Mouse (Mus musculus) inflammation-experienced regulatory T-cells, adult 16 weeks (primary cell): ENCODE measurements around the gene Gm10719. TPM values are rescaled to one million over a fixed set of nuclear protein-coding genes. Genes with fewer than 3 reads are reported as not detected.

Experiments used
- polyA plus RNA-seq: library from polyadenylated mRNA; unstranded; fragments of 100-300 nt; shearing (Covaris generic); gene quantifications from one replicate; pipeline ENCODE4 v1.2.1, GENCODE M21; 2017

Gm10719 gene
- polyA plus RNA-seq = 3.4 TPM

GRCm38 (mm10) chr9:3017108-3017507 is at the start of gene Gm10719:
Gene Gm10719, plus strand, starts transcription at chr9:3017408.

GRCm38 (mm10) chr9:3000445-3000972 is 16.7 kb upstream of the Gm10719 start, which contains the start of gene Gm10722:
Gene Gm10722, plus strand, starts transcription at chr9:3000922.

DNA sequence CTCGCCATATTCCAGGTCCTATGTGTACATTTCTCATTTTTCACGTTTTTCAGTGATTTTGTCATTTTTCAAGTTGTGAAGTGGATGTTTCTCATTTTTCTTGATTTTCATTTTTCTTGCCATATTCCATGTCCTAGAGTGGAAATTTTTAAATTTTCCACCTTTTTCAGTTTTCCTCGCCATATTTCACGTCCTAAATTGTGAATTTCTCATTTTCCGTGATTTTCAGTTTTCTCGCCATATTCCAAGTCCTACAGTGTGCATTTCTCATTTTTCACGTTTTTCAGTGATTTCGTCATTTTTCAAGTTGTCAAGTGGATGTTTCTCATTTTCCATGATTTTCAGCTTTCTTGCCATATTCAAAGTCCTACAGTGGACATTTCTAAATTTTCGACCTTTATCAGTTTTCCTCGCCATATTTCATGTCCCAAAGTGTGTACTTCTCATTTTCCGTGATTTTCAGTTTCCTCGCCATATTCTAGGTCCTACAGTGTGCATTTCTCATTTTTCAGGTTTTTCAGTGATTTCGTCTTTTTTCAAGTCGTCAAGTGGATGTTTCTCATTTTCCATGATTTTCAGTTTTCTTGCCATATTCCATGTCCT is 14.3 kb upstream of the Gm10719 start, which contains the start of gene Gm11168:
Gene Gm11168, plus strand, starts transcription at position 553 of the 603 bp plus-strand sequence.

GRCm38 (mm10) chr9:3012733-3013279 is 4.4 kb upstream of the Gm10719 start, which contains the start of gene Gm10721:
Gene Gm10721, plus strand, starts transcription at chr9:3013140.

DNA sequence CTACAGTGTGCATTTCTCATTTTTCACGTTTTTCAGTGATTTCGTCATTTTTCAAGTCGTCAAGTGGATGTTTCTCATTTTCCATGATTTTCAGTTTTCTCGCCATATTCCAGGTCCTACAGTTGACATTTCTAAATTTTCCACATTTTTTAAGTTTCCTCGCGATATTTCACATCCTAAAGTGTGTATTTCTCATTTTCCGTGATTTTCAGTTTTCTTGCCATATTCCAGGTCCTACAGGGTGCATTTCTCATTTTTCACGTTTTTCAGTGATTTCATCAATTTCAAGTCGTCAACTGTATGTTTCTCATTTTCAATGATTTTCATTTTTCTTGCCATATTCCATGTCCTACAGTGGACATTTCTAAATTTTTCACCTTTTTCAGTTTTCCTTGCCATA is 1.9 kb upstream of the Gm10719 start, which contains the start of gene Gm10720:
Gene Gm10720, plus strand, starts transcription at position 301 of the 400 bp plus-strand sequence.

GRCm38 (mm10) chr9:3023312-3023984 is 6.2 kb downstream of the Gm10719 start, which contains the start of gene Gm10718:
Gene Gm10718, plus strand, starts transcription at chr9:3023547.

GRCm38 (mm10) chr9:3024912-3025467 is 7.8 kb downstream of the Gm10719 start, which contains the start of gene Gm10717:
Gene Gm10717, plus strand, starts transcription at chr9:3025417.

DNA sequence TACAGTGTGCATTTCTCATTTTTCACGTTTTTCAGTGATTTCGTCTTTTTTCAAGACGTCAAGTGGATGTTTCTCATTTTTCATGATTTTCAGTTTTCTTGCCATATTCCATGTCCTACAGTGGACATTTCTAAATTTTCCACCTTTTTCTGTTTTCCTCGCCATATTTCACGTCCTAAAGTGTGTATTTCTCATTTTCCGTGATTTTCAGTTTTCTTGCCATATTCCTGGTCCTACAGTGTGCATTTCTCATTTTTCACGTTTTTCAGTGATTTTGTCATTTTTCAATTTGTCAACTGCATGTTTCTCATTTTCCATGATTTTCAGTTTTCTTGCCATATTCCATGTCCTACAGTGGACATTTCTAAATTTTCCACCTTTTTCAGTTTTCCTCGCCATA is 17.1 kb downstream of the Gm10719 start, which contains the start of gene Gm17535:
Gene Gm17535, plus strand, starts transcription at position 301 of the 400 bp plus-strand sequence.

DNA sequence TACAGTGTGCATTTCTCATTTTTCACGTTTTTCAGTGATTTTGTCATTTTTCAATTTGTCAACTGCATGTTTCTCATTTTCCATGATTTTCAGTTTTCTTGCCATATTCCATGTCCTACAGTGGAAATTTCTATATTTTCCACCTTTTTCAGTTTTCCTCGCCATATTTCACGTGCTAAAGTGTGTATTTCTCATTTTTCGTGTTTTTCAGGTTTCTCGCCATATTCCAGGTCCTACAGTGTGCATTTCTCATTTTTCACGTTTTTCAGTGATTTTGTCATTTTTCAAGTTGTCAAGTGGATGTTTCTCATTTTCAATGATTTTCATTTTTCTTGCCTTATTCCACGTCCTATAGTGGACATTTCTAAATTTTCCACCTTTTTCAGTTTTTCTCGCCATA is 19.4 kb downstream of the Gm10719 start, which contains the start of gene Gm10715:
Gene Gm10715, plus strand, starts transcription at position 301 of the 400 bp plus-strand sequence.

Other genes with a start within 250 kb of the Gm10719 start
- gene Gm10722, start 16.5 kb upstream of the Gm10719 start, polyA plus RNA-seq = 0.57 TPM
- gene Gm11168, start 14.1 kb upstream of the Gm10719 start, polyA plus RNA-seq = 4.0 TPM
- not detected for gene Gm10721, start 4.3 kb upstream of the Gm10719 start, polyA plus RNA-seq
- 0.63 TPM for gene Gm10720, start 1.8 kb upstream of the Gm10719 start, polyA plus RNA-seq
- gene Gm10718, start 6.1 kb downstream of the Gm10719 start, polyA plus RNA-seq = 2.9 TPM
- gene Gm10717, start 8.0 kb downstream of the Gm10719 start, polyA plus RNA-seq = 7.5 TPM
- gene Gm17535, start 17.2 kb downstream of the Gm10719 start, polyA plus RNA-seq = 1.3 TPM
- gene Gm10715, start 19.5 kb downstream of the Gm10719 start, polyA plus RNA-seq = not detected